Comparison of ENCODE assay signal across 18 mouse cellular contexts in the genomic region with DNA sequence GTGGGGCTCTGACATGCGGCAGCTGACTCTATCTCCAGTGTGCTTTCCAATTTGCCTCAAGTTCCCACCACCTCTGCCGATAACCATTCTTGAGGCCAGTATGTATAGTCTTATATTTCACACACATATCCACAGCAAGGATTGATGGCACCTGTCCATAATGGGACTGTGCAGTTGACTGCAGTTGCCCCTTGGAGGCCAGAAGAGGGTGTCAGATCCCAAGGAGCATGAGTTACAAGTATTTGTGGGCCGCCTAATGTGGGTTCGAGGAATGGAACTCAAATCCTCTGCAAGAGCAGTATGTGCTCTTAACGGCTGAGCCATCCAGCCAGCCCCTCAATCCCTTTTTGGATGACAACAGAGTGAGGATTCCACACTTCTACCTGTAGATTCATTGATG.
"Had no signal": no experiment of that assay in that cellular context is flagged by ENCODE, and none has a peak within 500 bp of the region (broad histone marks: within the 10 kb centered on the region; RNA-seq: fewer than 3 reads in every experiment).

No protein-coding gene starts in this region.

- H3K4me2 ChIP-seq: intestine, embryonic 15.5 days; midbrain, embryonic 11.5 days; midbrain, embryonic 15.5 days; neural tube, embryonic 13.5 days; stomach, embryonic 15.5 days had no signal

- H3K4me1 ChIP-seq: intestine, embryonic 15.5 days; stomach, embryonic 15.5 days had no signal

- DNase-seq: kidney, adult 2 months; kidney, postnatal 25 days; layer of hippocampus, postnatal 36 days; lung, adult 18-20 months; lung, postnatal 4 days; retina, postnatal 1 day; right cerebral cortex, postnatal 25 days; spleen, adult 18-20 months; thymus, postnatal 25 days had no signal

- H3K27ac ChIP-seq: intestine, embryonic 15.5 days; kidney, postnatal 0 days; left cerebral cortex, adult 2 months; liver, embryonic 14.5 days; midbrain, embryonic 15.5 days; neural tube, embryonic 13.5 days; stomach, embryonic 15.5 days had no signal

- H3K27me3 ChIP-seq: intestine, embryonic 15.5 days; midbrain, embryonic 15.5 days; neural tube, embryonic 13.5 days; stomach, embryonic 15.5 days had no signal

- H3K4me3 ChIP-seq: intestine, embryonic 15.5 days; left cerebral cortex, adult 2 months; midbrain, embryonic 15.5 days; myocyte; neural tube, embryonic 13.5 days; stomach, embryonic 15.5 days had no signal

- H3K9me3 ChIP-seq: intestine, embryonic 15.5 days; midbrain, embryonic 15.5 days; neural tube, embryonic 13.5 days; stomach, embryonic 15.5 days had no signal

- ATAC-seq: intestine, embryonic 15.5 days; midbrain, embryonic 15.5 days had no signal

- H3K36me3 ChIP-seq: intestine, embryonic 15.5 days; midbrain, embryonic 15.5 days; neural tube, embryonic 13.5 days; stomach, embryonic 15.5 days had no signal

- H3K9ac ChIP-seq: intestine, embryonic 15.5 days; liver, embryonic 14.5 days; midbrain, embryonic 15.5 days; neural tube, embryonic 13.5 days; stomach, embryonic 15.5 days had no signal
